Mouse (Mus musculus): ENCODE data around the gene Vdac1. TPM values are rescaled to one million over a fixed set of nuclear protein-coding genes. Genes with fewer than 3 reads are reported as not detected.
"Not testable (repeated sequence)": the region's sequence is repeated elsewhere in the genome, so short reads cannot be mapped to it uniquely, and the experiment has no call there.

Vdac1 gene
- polyA plus RNA-seq, 1 experiment from 2014 or later: 346 TPM

DNA sequence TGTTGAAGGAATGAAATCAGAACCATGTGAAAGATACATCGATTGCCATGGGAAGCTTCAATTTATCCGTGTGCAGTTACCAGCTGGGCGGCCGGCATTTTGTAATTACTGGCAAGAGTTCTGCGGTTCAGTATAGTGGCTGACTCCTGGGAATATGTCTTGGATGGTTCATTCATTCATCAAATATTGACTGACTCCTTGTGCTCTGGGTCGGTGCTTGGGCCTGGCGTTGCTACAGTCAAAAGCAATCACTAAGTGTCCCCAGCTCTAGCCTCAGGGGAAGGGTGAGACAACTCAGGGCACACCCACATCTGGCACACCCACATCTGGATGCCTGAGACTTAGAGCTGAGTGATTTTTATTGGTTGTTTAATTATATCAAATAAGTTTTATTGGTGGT, 13.2 kb downstream of the Vdac1 start:
- Histone ChIP-seq H3K4me1 (ENCODE audit: control insufficient read depth, insufficient read depth, low read length) (peaks cover 16% of the 10 kb centered on the region), H3K4me2 (no peak overlapping the region), H3K36me3 (ENCODE audit: control insufficient read depth, insufficient read depth, low read length) (peaks cover 19% of the 10 kb centered on the region), H3K27ac (ENCODE audit: low read depth, low read length) (no peak overlapping the region), H3K9ac (ENCODE audit: low read depth, low read length) (no peak overlapping the region), H3K4me3 (ENCODE audit: low read depth, low read length) (no peak overlapping the region), H3K27me3 (ENCODE audit: control insufficient read depth, insufficient read depth, low read length) (no peaks in the 10 kb centered on the region), H3K9me3 (replicated peaks; ENCODE audit: control insufficient read depth, low read length) (no peaks in the 10 kb centered on the region)
- no peak for ATAC-seq (replicated peaks; ENCODE audit: insufficient number of reproducible peaks, low FRiP score, low TSS enrichment)
- WGBS (ENCODE audit: insufficient replicate concordance): 87% methylated on average over 7 of the region's 7 CpGs

DNA sequence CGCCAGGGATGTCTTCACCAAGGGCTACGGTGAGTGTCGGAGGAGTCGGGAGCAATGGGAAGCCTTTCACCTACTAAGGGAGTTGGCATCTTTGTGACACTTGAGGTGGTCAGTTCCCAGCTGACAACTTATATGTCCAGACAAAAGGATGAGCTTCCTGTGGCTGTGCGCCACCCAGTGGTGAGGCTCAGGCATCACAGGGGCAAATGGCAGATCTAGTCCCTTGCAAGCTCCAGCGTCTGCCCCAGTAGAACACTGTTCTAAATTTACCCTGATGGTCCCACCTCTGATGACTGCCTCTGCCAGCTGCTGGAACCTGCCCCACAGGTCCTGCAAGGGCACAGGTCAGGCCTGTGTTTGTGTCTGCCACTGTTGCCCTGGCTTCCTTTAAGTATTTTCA, 13.7 kb downstream of the Vdac1 start:
- WGBS (ENCODE audit: insufficient replicate concordance): 61% methylated on average over 6 of the region's 6 CpGs
- Histone ChIP-seq H3K27ac (ENCODE audit: low read depth, low read length) (no peak overlapping the region), H3K27me3 (ENCODE audit: control insufficient read depth, insufficient read depth, low read length) (no peaks in the 10 kb centered on the region), H3K9me3 (replicated peaks; ENCODE audit: control insufficient read depth, low read length) (no peaks in the 10 kb centered on the region), H3K36me3 (ENCODE audit: control insufficient read depth, insufficient read depth, low read length) (peaks cover 23% of the 10 kb centered on the region), H3K9ac (ENCODE audit: low read depth, low read length) (no peak overlapping the region), H3K4me2 (no peak overlapping the region), H3K4me1 (ENCODE audit: control insufficient read depth, insufficient read depth, low read length) (peaks cover 16% of the 10 kb centered on the region), H3K4me3 (ENCODE audit: low read depth, low read length) (no peak overlapping the region)
- ATAC-seq (replicated peaks; ENCODE audit: insufficient number of reproducible peaks, low FRiP score, low TSS enrichment): no peak

GRCm38 (mm10) chr11:52377579-52377978, 16.9 kb downstream of the Vdac1 start:
- Histone ChIP-seq H3K27ac (ENCODE audit: low read depth, low read length) (no peak overlapping the region), H3K27me3 (ENCODE audit: control insufficient read depth, insufficient read depth, low read length) (no peaks in the 10 kb centered on the region), H3K36me3 (ENCODE audit: control insufficient read depth, insufficient read depth, low read length) (peaks cover 29% of the 10 kb centered on the region), H3K9me3 (replicated peaks; ENCODE audit: control insufficient read depth, low read length) (no peaks in the 10 kb centered on the region), H3K4me1 (ENCODE audit: control insufficient read depth, insufficient read depth, low read length) (peaks cover 3% of the 10 kb centered on the region; the same call in 1 of the 2 replicates), H3K4me3 (ENCODE audit: low read depth, low read length) (no peak overlapping the region), H3K4me2 (no peak overlapping the region), H3K9ac (ENCODE audit: low read depth, low read length) (no peak overlapping the region)
- 87% methylated on average over 4 of the region's 4 CpGs for WGBS (ENCODE audit: insufficient replicate concordance)
- no peak for ATAC-seq (replicated peaks; ENCODE audit: insufficient number of reproducible peaks, low FRiP score, low TSS enrichment)

- Histone ChIP-seq H3K27me3 (ENCODE audit: control insufficient read depth, insufficient read depth, low read length) (no peaks in the 10 kb centered on the region), H3K4me1 (ENCODE audit: control insufficient read depth, insufficient read depth, low read length) (peaks cover 3% of the 10 kb centered on the region; the same call in 1 of the 2 replicates), H3K4me2 (no peak overlapping the region), H3K36me3 (ENCODE audit: control insufficient read depth, insufficient read depth, low read length) (peaks cover 35% of the 10 kb centered on the region), H3K9ac (ENCODE audit: low read depth, low read length) (no peak overlapping the region), H3K9me3 (replicated peaks; ENCODE audit: control insufficient read depth, low read length) (no peaks in the 10 kb centered on the region), H3K27ac (ENCODE audit: low read depth, low read length) (no peak overlapping the region), H3K4me3 (ENCODE audit: low read depth, low read length) (no peak overlapping the region)
- 86% methylated on average over 3 of the region's 3 CpGs for WGBS (ENCODE audit: insufficient replicate concordance)
- no peak for ATAC-seq (replicated peaks; ENCODE audit: insufficient number of reproducible peaks, low FRiP score, low TSS enrichment)
Observed at GRCm38 (mm10) chr11:52379241-52379640, 18.6 kb downstream of the Vdac1 start.

- no peaks in the 10 kb centered on the region for H3K9me3 ChIP-seq (replicated peaks; ENCODE audit: control insufficient read depth, low read length)
- 92% methylated on average over 14 of the region's 14 CpGs for WGBS (ENCODE audit: insufficient replicate concordance)
- H3K27ac ChIP-seq (ENCODE audit: low read depth, low read length): no peak overlapping the region
- H3K4me1 ChIP-seq (ENCODE audit: control insufficient read depth, insufficient read depth, low read length): no peaks in the 10 kb centered on the region
- H3K27me3 ChIP-seq (ENCODE audit: control insufficient read depth, insufficient read depth, low read length): no peaks in the 10 kb centered on the region
- peaks cover 41% of the 10 kb centered on the region for H3K36me3 ChIP-seq (ENCODE audit: control insufficient read depth, insufficient read depth, low read length)
- H3K4me3 ChIP-seq (ENCODE audit: low read depth, low read length): no peak overlapping the region
- no peak overlapping the region for H3K9ac ChIP-seq (ENCODE audit: low read depth, low read length)
- ATAC-seq (replicated peaks; ENCODE audit: insufficient number of reproducible peaks, low FRiP score, low TSS enrichment): no peak
- no peak overlapping the region for H3K4me2 ChIP-seq
Observed at GRCm38 (mm10) chr11:52383741-52384140, 23.1 kb downstream of the Vdac1 start.

GRCm38 (mm10) chr11:52384667-52385066, 24.0 kb downstream of the Vdac1 start:
- 58% methylated on average over 3 of the region's 3 CpGs for WGBS (ENCODE audit: insufficient replicate concordance)
- Histone ChIP-seq H3K4me3 (ENCODE audit: low read depth, low read length) (no peak overlapping the region), H3K4me1 (ENCODE audit: control insufficient read depth, insufficient read depth, low read length) (no peaks in the 10 kb centered on the region), H3K9ac (ENCODE audit: low read depth, low read length) (no peak overlapping the region), H3K27ac (ENCODE audit: low read depth, low read length) (no peak overlapping the region), H3K9me3 (replicated peaks; ENCODE audit: control insufficient read depth, low read length) (no peaks in the 10 kb centered on the region), H3K36me3 (ENCODE audit: control insufficient read depth, insufficient read depth, low read length) (peaks cover 35% of the 10 kb centered on the region), H3K4me2 (no peak overlapping the region), H3K27me3 (ENCODE audit: control insufficient read depth, insufficient read depth, low read length) (no peaks in the 10 kb centered on the region)
- no peak for ATAC-seq (replicated peaks; ENCODE audit: insufficient number of reproducible peaks, low FRiP score, low TSS enrichment)

DNA sequence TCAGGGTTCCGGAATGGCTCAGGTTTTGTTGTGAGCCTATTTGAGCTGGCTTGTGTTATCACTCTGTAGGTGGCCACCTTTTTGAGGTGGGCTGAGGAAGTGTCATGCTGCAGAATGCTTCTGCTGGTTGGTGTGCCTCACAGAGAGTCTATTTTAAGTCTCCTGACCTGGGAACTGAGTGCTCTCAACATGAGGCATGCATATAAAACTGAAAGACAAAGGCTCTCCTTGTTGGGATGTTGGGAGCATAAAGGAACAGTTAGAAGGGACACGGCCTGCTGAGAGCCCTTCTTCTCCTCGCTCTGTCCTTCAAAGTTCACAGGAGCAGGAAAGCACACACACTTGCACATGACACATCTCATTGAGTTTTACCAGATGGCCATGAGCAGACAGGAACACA, 26.2 kb downstream of the Vdac1 start:
- peaks cover 31% of the 10 kb centered on the region for H3K36me3 ChIP-seq (ENCODE audit: control insufficient read depth, insufficient read depth, low read length)
- H3K4me2 ChIP-seq: no peak overlapping the region
- no peak for ATAC-seq (replicated peaks; ENCODE audit: insufficient number of reproducible peaks, low FRiP score, low TSS enrichment)
- WGBS (ENCODE audit: insufficient replicate concordance): 87% methylated on average over 3 of the region's 3 CpGs
- no peak overlapping the region for H3K27ac ChIP-seq (ENCODE audit: low read depth, low read length)
- no peaks in the 10 kb centered on the region for H3K9me3 ChIP-seq (replicated peaks; ENCODE audit: control insufficient read depth, low read length)
- H3K4me1 ChIP-seq (ENCODE audit: control insufficient read depth, insufficient read depth, low read length): no peaks in the 10 kb centered on the region
- no peak overlapping the region for H3K9ac ChIP-seq (ENCODE audit: low read depth, low read length)
- H3K4me3 ChIP-seq (ENCODE audit: low read depth, low read length): no peak overlapping the region
- H3K27me3 ChIP-seq (ENCODE audit: control insufficient read depth, insufficient read depth, low read length): no peaks in the 10 kb centered on the region

- ATAC-seq (replicated peaks; ENCODE audit: insufficient number of reproducible peaks, low FRiP score, low TSS enrichment): no peak
- WGBS (ENCODE audit: insufficient replicate concordance): 86% methylated on average over 12 of the region's 12 CpGs
- Histone ChIP-seq H3K36me3 (ENCODE audit: control insufficient read depth, insufficient read depth, low read length) (peaks cover 29% of the 10 kb centered on the region), H3K4me1 (ENCODE audit: control insufficient read depth, insufficient read depth, low read length) (no peaks in the 10 kb centered on the region), H3K9ac (ENCODE audit: low read depth, low read length) (no peak overlapping the region), H3K27me3 (ENCODE audit: control insufficient read depth, insufficient read depth, low read length) (no peaks in the 10 kb centered on the region), H3K27ac (ENCODE audit: low read depth, low read length) (no peak overlapping the region), H3K9me3 (replicated peaks; ENCODE audit: control insufficient read depth, low read length) (no peaks in the 10 kb centered on the region), H3K4me2 (no peak overlapping the region), H3K4me3 (ENCODE audit: low read depth, low read length) (no peak overlapping the region)
Observed at GRCm38 (mm10) chr11:52388150-52388549, 27.5 kb downstream of the Vdac1 start.

GRCm38 (mm10) chr11:52388979-52389378, 28.3 kb downstream of the Vdac1 start:
- WGBS (ENCODE audit: insufficient replicate concordance): 92% methylated on average over 5 of the region's 5 CpGs

More at GRCm38 (mm10) chr11:52388979-52389378, 28.3 kb downstream of the Vdac1 start:
- H3K9me3 ChIP-seq (replicated peaks; ENCODE audit: control insufficient read depth, low read length); ATAC-seq (replicated peaks; ENCODE audit: insufficient number of reproducible peaks, low FRiP score, low TSS enrichment); H3K27ac ChIP-seq (ENCODE audit: low read depth, low read length); H3K4me3 ChIP-seq (ENCODE audit: low read depth, low read length); H3K4me2 ChIP-seq; H3K4me1 ChIP-seq (ENCODE audit: control insufficient read depth, insufficient read depth, low read length); H3K27me3 ChIP-seq (ENCODE audit: control insufficient read depth, insufficient read depth, low read length); H3K9ac ChIP-seq (ENCODE audit: low read depth, low read length): not testable (repeated sequence)
- peaks cover 29% of the 10 kb centered on the region for H3K36me3 ChIP-seq (ENCODE audit: control insufficient read depth, insufficient read depth, low read length)

Data from heart, embryonic 11.5 days (tissue).